Mouse (Mus musculus) forebrain, embryonic 10.5 days (tissue): ENCODE data around the gene Cfap54. TPM values are rescaled to one million over a fixed set of nuclear protein-coding genes. Genes with fewer than 3 reads are reported as not detected.

Source experiments
- DNase-seq: peaks from one replicate; pipeline ENCODE4 v3.0.0-alpha.2; 2017; ENCODE audit warnings: low spot score; ENCODE audit errors: extremely low spot score
- H3K27ac ChIP-seq: fragments of 300-500 bp; sonication (generic); 2 replicates; pipeline ENCODE4 v1.5.1; 2016; ENCODE audit warnings: mild to moderate bottlenecking
- H3K27me3 ChIP-seq: fragments of 300-500 bp; sonication (generic); 2 replicates; pipeline ENCODE4 v1.6.1; 2016; ENCODE audit warnings: mild to moderate bottlenecking; ENCODE audit not compliant: poor library complexity, severe bottlenecking
- H3K36me3 ChIP-seq: fragments of 300-500 bp; sonication (generic); replicated peaks from 2 replicates; pipeline ENCODE4 v1.6.1; 2016; ENCODE audit warnings: mild to moderate bottlenecking, moderate library complexity
- H3K4me1 ChIP-seq: fragments of 300-500 bp; sonication (generic); 2 replicates; pipeline ENCODE4 v1.6.1; 2016
- H3K4me3 ChIP-seq: fragments of 300-500 bp; sonication (generic); 2 replicates; pipeline ENCODE4 v1.5.1; 2016; ENCODE audit warnings: mild to moderate bottlenecking, moderate library complexity
- H3K9me3 ChIP-seq: fragments of 300-500 bp; sonication (generic); 2 replicates; pipeline ENCODE4 v1.6.1; 2016; ENCODE audit warnings: mild to moderate bottlenecking, moderate library complexity
- WGBS: fragments of 180-500 bp; shearing (Covaris S2); methylation state at CpG from one replicate; pipeline ENCODE4 v1.1.7; 2016; 5-methylcytosine and 5-hydroxymethylcytosine counted together
- polyA plus RNA-seq: library from polyadenylated mRNA; unstranded; fragments of >200 nt; fragmentation: Nextera tagmentation; extraction: Ambion mirVana; gene quantifications from 2 replicates; pipeline ENCODE4 v1.2.1, GENCODE M21; 2016

Gene Cfap54
- polyA plus RNA-seq, 1 experiment from 2014 or later: 1.3 TPM

- 94% methylated on average over 2 of the region's 2 CpGs for WGBS
- Histone ChIP-seq H3K4me1 (0 out of 2 replicates have a peak, but pooled peaks cover 6% of the 10 kb centered on the region), H3K27me3 (no peaks in the 10 kb centered on the region), H3K27ac (no peak overlapping the region), H3K9me3 (no peaks in the 10 kb centered on the region), H3K36me3 (no peaks in the 10 kb centered on the region), H3K4me3 (no peak overlapping the region)
- no peak for DNase-seq
These were observed 10.5 kb upstream of the Cfap54 start for GRCm38 (mm10) chr10:93091928-93092327.

GRCm38 (mm10) chr10:93090241-93090640 lies 8.8 kb upstream of the Cfap54 start:
- Histone ChIP-seq H3K27me3 (no peaks in the 10 kb centered on the region), H3K4me1 (0 out of 2 replicates have a peak, but pooled peaks cover 6% of the 10 kb centered on the region), H3K4me3 (no peak overlapping the region), H3K36me3 (no peaks in the 10 kb centered on the region), H3K9me3 (no peaks in the 10 kb centered on the region), H3K27ac (no peak overlapping the region)
- DNase-seq: no peak
- 83% methylated on average over 6 of the region's 6 CpGs for WGBS

- WGBS: 71% methylated on average over 11 of the region's 11 CpGs
- Histone ChIP-seq H3K27me3 (peaks cover 10% of the 10 kb centered on the region; the same call in 1 of the 2 replicates), H3K4me3 (no peak overlapping the region), H3K9me3 (no peaks in the 10 kb centered on the region), H3K4me1 (peaks cover 17% of the 10 kb centered on the region), H3K36me3 (no peaks in the 10 kb centered on the region), H3K27ac (no peak overlapping the region)
- no peak for DNase-seq
These were observed 7.1 kb upstream of the Cfap54 start for GRCm38 (mm10) chr10:93088396-93089048.

GRCm38 (mm10) chr10:93087504-93087903 lies 6.1 kb upstream of the Cfap54 start:
- Histone ChIP-seq H3K36me3 (no peaks in the 10 kb centered on the region), H3K4me3 (no peak overlapping the region), H3K27me3 (peaks cover 10% of the 10 kb centered on the region; the same call in 1 of the 2 replicates), H3K4me1 (peaks cover 27% of the 10 kb centered on the region), H3K9me3 (no peaks in the 10 kb centered on the region), H3K27ac (no peak overlapping the region)
- 90% methylated on average over 7 of the region's 7 CpGs for WGBS
- DNase-seq: no peak

- WGBS: 55% methylated on average over 8 of the region's 8 CpGs
- Histone ChIP-seq H3K9me3 (no peaks in the 10 kb centered on the region), H3K27ac (peak overlapping the region; percentile 75)
These were observed 2.5 kb upstream of the Cfap54 start for GRCm38 (mm10) chr10:93083963-93084340.

GRCm38 (mm10) chr10:93083198-93083962 lies 2.0 kb upstream of the Cfap54 start:
- peak; percentile 43 for DNase-seq
- Histone ChIP-seq H3K36me3 (no peaks in the 10 kb centered on the region), H3K4me3 (peak overlapping the region; percentile 43), H3K9me3 (no peaks in the 10 kb centered on the region), H3K4me1 (peaks cover 42% of the 10 kb centered on the region), H3K27ac (peak overlapping the region; percentile 81), H3K27me3 (peaks cover 10% of the 10 kb centered on the region; the same call in 1 of the 2 replicates)
- WGBS: 6% methylated on average over 17 of the region's 17 CpGs

More at GRCm38 (mm10) chr10:93083963-93084340, 2.5 kb upstream of the Cfap54 start:
- no peaks in the 10 kb centered on the region for H3K36me3 ChIP-seq
- peaks cover 10% of the 10 kb centered on the region; the same call in 1 of the 2 replicates for H3K27me3 ChIP-seq
- no peak overlapping the region for H3K4me3 ChIP-seq
- DNase-seq: no peak
- H3K4me1 ChIP-seq: peaks cover 46% of the 10 kb centered on the region

GRCm38 (mm10) chr10:93079486-93079885 lies 1.9 kb downstream of the Cfap54 start:
- 88% methylated on average over 3 of the region's 3 CpGs for WGBS
- Histone ChIP-seq H3K27ac (no peak overlapping the region), H3K4me1 (peaks cover 54% of the 10 kb centered on the region), H3K27me3 (peaks cover 7% of the 10 kb centered on the region; the same call in 1 of the 2 replicates), H3K9me3 (no peaks in the 10 kb centered on the region), H3K4me3 (no peak overlapping the region), H3K36me3 (no peaks in the 10 kb centered on the region)
- no peak for DNase-seq

- Histone ChIP-seq H3K4me3 (no peak overlapping the region), H3K27me3 (no peaks in the 10 kb centered on the region), H3K4me1 (peaks cover 39% of the 10 kb centered on the region), H3K27ac (peak overlapping the region; percentile 62; the same call in 1 of the 2 replicates), H3K9me3 (no peaks in the 10 kb centered on the region), H3K36me3 (no peaks in the 10 kb centered on the region)
- no peak for DNase-seq
- WGBS: 79% methylated on average over 11 of the region's 11 CpGs
These were observed 3.4 kb downstream of the Cfap54 start for GRCm38 (mm10) chr10:93077935-93078479.

GRCm38 (mm10) chr10:93076376-93076775 lies 5.0 kb downstream of the Cfap54 start:
- no peaks in the 10 kb centered on the region for H3K9me3 ChIP-seq
- no peaks in the 10 kb centered on the region for H3K36me3 ChIP-seq
- no peak for DNase-seq
- H3K4me1 ChIP-seq: peaks cover 23% of the 10 kb centered on the region
- H3K27ac ChIP-seq: no peak overlapping the region
- no peaks in the 10 kb centered on the region for H3K27me3 ChIP-seq
- H3K4me3 ChIP-seq: no peak overlapping the region
- whole genome bisulfite sequencing: 81% methylated on average over 9 of the region's 9 CpGs

GRCm38 (mm10) chr10:93075856-93076255 lies 5.6 kb downstream of the Cfap54 start:
- Histone ChIP-seq H3K27ac (no peak overlapping the region), H3K4me1 (peaks cover 18% of the 10 kb centered on the region), H3K4me3 (no peak overlapping the region), H3K36me3 (no peaks in the 10 kb centered on the region), H3K9me3 (no peaks in the 10 kb centered on the region), H3K27me3 (no peaks in the 10 kb centered on the region)
- no peak for DNase-seq
- 78% methylated on average over 8 of the region's 8 CpGs for WGBS

- no peak for DNase-seq
- Histone ChIP-seq H3K36me3 (no peaks in the 10 kb centered on the region), H3K27ac (no peak overlapping the region), H3K4me3 (no peak overlapping the region), H3K4me1 (peaks cover 15% of the 10 kb centered on the region), H3K9me3 (no peaks in the 10 kb centered on the region), H3K27me3 (no peaks in the 10 kb centered on the region)
- 80% methylated on average over 2 of the region's 2 CpGs for WGBS
These were observed 8.6 kb downstream of the Cfap54 start for GRCm38 (mm10) chr10:93072769-93073168.

- Histone ChIP-seq H3K27ac (no peak overlapping the region), H3K27me3 (no peaks in the 10 kb centered on the region), H3K4me3 (no peak overlapping the region), H3K36me3 (no peaks in the 10 kb centered on the region), H3K4me1 (peaks cover 7% of the 10 kb centered on the region), H3K9me3 (no peaks in the 10 kb centered on the region)
- no peak for DNase-seq
- WGBS: 90% methylated on average over 3 of the region's 3 CpGs
These were observed 9.7 kb downstream of the Cfap54 start for GRCm38 (mm10) chr10:93071753-93072152.
